Mouse (Mus musculus) lung, adult 2 months (tissue): ENCODE data around the gene Cnot8.

Experiments used
- CTCF ChIP-seq: fragments of 200-500 bp; IDR thresholded peaks from 2 replicates; pipeline ENCODE4 v1.5.1; 2011; ENCODE audit warnings: mild to moderate bottlenecking, low read length, control low read depth; ENCODE audit not compliant: insufficient read depth
- POLR2A ChIP-seq: fragments of 200-500 bp; IDR thresholded peaks from 2 replicates; pipeline ENCODE4 v1.6.1; 2011; ENCODE audit warnings: low read depth, mild to moderate bottlenecking, control low read depth, low read length, borderline replicate concordance; ENCODE audit errors: extremely low read depth

DNA sequence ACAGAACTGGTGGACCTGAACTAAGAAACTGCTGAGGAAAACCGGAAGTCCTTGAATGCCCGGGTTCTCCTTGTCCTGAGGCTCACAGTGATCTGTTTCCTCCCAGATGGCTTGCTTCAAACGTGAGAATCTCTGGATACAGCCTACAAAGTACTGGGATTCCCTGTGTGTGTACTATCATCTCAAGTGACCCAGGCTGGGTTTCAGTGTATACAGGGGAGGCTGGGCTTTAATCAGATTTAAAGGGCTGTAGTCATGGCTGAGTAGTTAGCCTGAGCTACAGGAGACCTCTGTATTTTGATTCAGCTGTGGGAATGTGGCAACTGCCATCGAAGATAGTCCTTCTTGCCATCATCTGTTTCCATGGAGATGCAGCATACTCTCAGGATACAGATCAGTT, 26.7 kb upstream of the Cnot8 start:
- TF ChIP-seq POLR2A (no peak), CTCF (no peak)
